In genomic region chr11:20987841-20988251, GRCm38 (mm10) we compare ENCODE assay signal across 10 mouse cellular contexts.
DNase-seq lines count a peak whose midpoint lies in the region; ATAC-seq and TF ChIP-seq lines count a peak whose summit lies in the region.
"Had no signal": no experiment of that assay in that cellular context is flagged by ENCODE, and none has a peak within 500 bp of the region (broad histone marks: within the 10 kb centered on the region; RNA-seq: fewer than 3 reads in every experiment).

No protein-coding gene starts in this region.

- 33% methylated on average over 11 of the region's 11 CpGs for WGBS in hindbrain, postnatal 0 days
- 49% methylated on average over 11 of the region's 11 CpGs for WGBS in midbrain, embryonic 14.5 days
- WGBS in heart, embryonic 10.5 days, result 85% methylated on average over 11 of the region's 11 CpGs

- H3K27ac ChIP-seq in hindbrain, postnatal 0 days, result peak overlapping the region; percentile 71
- H3K27ac ChIP-seq in midbrain, embryonic 14.5 days (replicated peaks; ENCODE audit: low read depth, low read length), result peak overlapping the region; percentile 84
- no peak overlapping the region for H3K27ac ChIP-seq in heart, embryonic 10.5 days

- peak; percentile 93 for DNase-seq in brain, adult 2 months (ENCODE audit: low read depth, low spot score)
- peak; percentile 49 to 57 for DNase-seq in cerebellum, postnatal 10 days
- peak; percentile 88 for DNase-seq in hindbrain, postnatal 0 days (ENCODE audit: low spot score)
- peak; percentile 86 for DNase-seq in midbrain, embryonic 14.5 days
- DNase-seq in heart, embryonic 10.5 days (ENCODE audit: low spot score), result no peak
- DNase-seq in gastrocnemius, postnatal 25 days, result no peak
- DNase-seq in adrenal gland, postnatal 4 days (ENCODE audit: low spot score in 2 of 2), result no peak
- no peak for DNase-seq in lung, postnatal 36 days
- DNase-seq: kidney, postnatal 14 days; thymus, adult 2 months had no signal

- H3K36me3 ChIP-seq in hindbrain, postnatal 0 days (ENCODE audit: insufficient read depth, low read length), result no peaks in the 10 kb centered on the region
- H3K36me3 ChIP-seq in midbrain, embryonic 14.5 days (ENCODE audit: control insufficient read depth, insufficient read depth, low read length), result no peaks in the 10 kb centered on the region
- no peaks in the 10 kb centered on the region for H3K36me3 ChIP-seq in heart, embryonic 10.5 days

- no peak for TF ChIP-seq CTCF in hindbrain, postnatal 0 days (IDR thresholded peaks at IDR 0.05; ENCODE audit: low read depth)

- ATAC-seq in hindbrain, postnatal 0 days, result peak; percentile 98
- peak; percentile 91 for ATAC-seq in midbrain, embryonic 14.5 days (ENCODE audit: low FRiP score, low TSS enrichment)

- no peak overlapping the region for H3K9ac ChIP-seq in hindbrain, postnatal 0 days (replicated peaks; ENCODE audit: low read length)
- H3K9ac ChIP-seq in midbrain, embryonic 14.5 days (replicated peaks; ENCODE audit: low read length), result no peak overlapping the region

- H3K9me3 ChIP-seq in hindbrain, postnatal 0 days (ENCODE audit: low read length), result no peaks in the 10 kb centered on the region
- H3K9me3 ChIP-seq in midbrain, embryonic 14.5 days (ENCODE audit: control insufficient read depth, low read length), result no peaks in the 10 kb centered on the region
- no peaks in the 10 kb centered on the region for H3K9me3 ChIP-seq in heart, embryonic 10.5 days

- H3K4me3 ChIP-seq in hindbrain, postnatal 0 days (ENCODE audit: low read length), result no peak overlapping the region
- H3K4me3 ChIP-seq in midbrain, embryonic 14.5 days (replicated peaks; ENCODE audit: low read depth, low read length), result 0 out of 2 replicates have a peak overlapping the region, but pooled peaks have one; percentile 5
- H3K4me3 ChIP-seq in heart, embryonic 10.5 days, result no peak overlapping the region

- H3K27me3 ChIP-seq in hindbrain, postnatal 0 days (ENCODE audit: insufficient read depth, low read length), result no peaks in the 10 kb centered on the region
- no peaks in the 10 kb centered on the region for H3K27me3 ChIP-seq in midbrain, embryonic 14.5 days (ENCODE audit: control insufficient read depth, insufficient read depth, low read length)
- H3K27me3 ChIP-seq in heart, embryonic 10.5 days (ENCODE audit: insufficient read depth, poor library complexity, severe bottlenecking), result no peaks in the 10 kb centered on the region

- peak overlapping the region; percentile 33; the same call in 1 of the 2 replicates for H3K4me2 ChIP-seq in hindbrain, postnatal 0 days (ENCODE audit: low read depth, low read length)
- peak overlapping the region; percentile 36 for H3K4me2 ChIP-seq in midbrain, embryonic 14.5 days (ENCODE audit: low read length)

- peaks cover 4% of the 10 kb centered on the region for H3K4me1 ChIP-seq in hindbrain, postnatal 0 days (ENCODE audit: insufficient read depth, low read length)
- peaks cover 26% of the 10 kb centered on the region for H3K4me1 ChIP-seq in midbrain, embryonic 14.5 days (ENCODE audit: control insufficient read depth, insufficient read depth, low read length)
- H3K4me1 ChIP-seq in heart, embryonic 10.5 days, result peaks cover 16% of the 10 kb centered on the region; the same call in 1 of the 2 replicates

Comparison
In these comparisons a context has a peak if more than half of its experiments do, and no peak if none do; other contexts are left out.
1. DNase-seq: peak in brain, adult 2 months (single experiment), cerebellum, postnatal 10 days (2 of 2), hindbrain, postnatal 0 days (single experiment) and midbrain, embryonic 14.5 days (single experiment); none in heart, embryonic 10.5 days (single experiment), gastrocnemius, postnatal 25 days (single experiment), adrenal gland, postnatal 4 days (0 of 2) and lung, postnatal 36 days (single experiment).